Comparison of ENCODE assay signal across 8 mouse cellular contexts in the genomic region with DNA sequence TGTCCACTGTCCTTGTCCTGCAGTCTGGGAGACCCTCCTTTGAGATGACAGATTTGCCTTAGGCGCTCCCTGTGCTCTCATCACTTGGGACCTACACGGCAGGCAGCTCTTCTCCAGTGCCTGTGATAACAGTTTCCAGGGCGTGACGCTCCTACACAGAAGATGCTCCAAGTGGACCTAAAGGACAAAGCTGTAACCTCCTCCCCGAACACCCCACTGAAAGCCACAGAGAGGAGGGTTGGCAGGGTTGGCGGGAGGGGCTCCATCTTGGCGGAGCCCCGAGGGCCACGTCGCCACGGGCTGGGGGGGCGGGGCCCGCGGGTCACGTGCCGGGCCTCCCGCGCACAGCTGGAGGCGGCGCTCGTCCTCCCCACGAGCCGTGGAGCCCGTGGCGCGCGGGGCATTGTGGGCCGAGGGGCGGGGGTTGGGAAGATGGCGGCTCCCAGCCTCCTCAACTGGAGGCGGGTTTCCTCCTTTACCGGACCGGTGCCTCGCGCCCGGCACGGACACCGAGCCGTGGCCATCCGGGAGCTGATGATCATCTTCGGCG. TPM values are rescaled to one million over a fixed set of nuclear protein-coding genes. Genes with fewer than 3 reads are reported as not detected.
DNase-seq lines count a peak whose midpoint lies in the region; ATAC-seq and TF ChIP-seq lines count a peak whose summit lies in the region.

No protein-coding gene starts in this region.

- peak; percentile 87 for ATAC-seq in embryonic facial prominence, embryonic 12.5 days (ENCODE audit: insufficient number of reproducible peaks, insufficient read depth, low FRiP score, low TSS enrichment)
- peak; percentile 94 for ATAC-seq in limb, embryonic 13.5 days (ENCODE audit: low FRiP score, low read depth)
- peak; percentile 97 for ATAC-seq in midbrain, embryonic 15.5 days (replicated peaks)

- H3K27ac ChIP-seq in embryonic facial prominence, embryonic 12.5 days: peak overlapping the region; percentile 76
- peak overlapping the region; percentile 24; the same call in 1 of the 2 replicates for H3K27ac ChIP-seq in kidney, adult 2 months (ENCODE audit: insufficient read depth, low read depth, low read length)
- H3K27ac ChIP-seq in limb, embryonic 13.5 days: peak overlapping the region; percentile 67; the same call in 1 of the 2 replicates
- H3K27ac ChIP-seq in midbrain, embryonic 15.5 days: peak overlapping the region; percentile 90

- peaks cover 13% of the 10 kb centered on the region for H3K4me1 ChIP-seq in embryonic facial prominence, embryonic 12.5 days
- H3K4me1 ChIP-seq in kidney, adult 2 months (ENCODE audit: control insufficient read depth, insufficient read depth, low read length): 0 out of 2 replicates have a peak, but pooled peaks cover 5% of the 10 kb centered on the region
- peaks cover 16% of the 10 kb centered on the region for H3K4me1 ChIP-seq in limb, embryonic 13.5 days
- H3K4me1 ChIP-seq in midbrain, embryonic 15.5 days: peaks cover 16% of the 10 kb centered on the region

- peak; percentile 22 for TF ChIP-seq POLR2A in kidney, adult 2 months (IDR thresholded peaks at IDR 0.05; ENCODE audit: low read depth, low read length)

- no peaks in the 10 kb centered on the region for H3K27me3 ChIP-seq in embryonic facial prominence, embryonic 12.5 days
- H3K27me3 ChIP-seq in kidney, adult 2 months (replicated peaks; ENCODE audit: control insufficient read depth, insufficient read depth, low read length): no peaks in the 10 kb centered on the region
- no peaks in the 10 kb centered on the region for H3K27me3 ChIP-seq in limb, embryonic 13.5 days
- H3K27me3 ChIP-seq in midbrain, embryonic 15.5 days (replicated peaks): no peaks in the 10 kb centered on the region

- H3K9ac ChIP-seq in embryonic facial prominence, embryonic 12.5 days: peak overlapping the region; percentile 77
- H3K9ac ChIP-seq in limb, embryonic 13.5 days: peak overlapping the region; percentile 87
- peak overlapping the region; percentile 86 for H3K9ac ChIP-seq in midbrain, embryonic 15.5 days

- under 1% methylated on average over 42 of the region's 42 CpGs for WGBS in embryonic facial prominence, embryonic 12.5 days
- WGBS in kidney, adult 2 months: 2% methylated on average over 42 of the region's 42 CpGs
- WGBS in limb, embryonic 13.5 days: under 1% methylated on average over 40 of the region's 42 CpGs
- under 1% methylated on average over 42 of the region's 42 CpGs for WGBS in midbrain, embryonic 15.5 days

- H3K4me3 ChIP-seq in embryonic facial prominence, embryonic 12.5 days: peak overlapping the region; percentile 82
- H3K4me3 ChIP-seq in kidney, adult 2 months (ENCODE audit: insufficient read depth, low read depth, low read length): peak overlapping the region; percentile 86
- H3K4me3 ChIP-seq in limb, embryonic 13.5 days: peak overlapping the region; percentile 95
- H3K4me3 ChIP-seq in midbrain, embryonic 15.5 days: peak overlapping the region; percentile 95

- DNase-seq in 416B (ENCODE audit: low read depth): peak; percentile 71
- peak; percentile 95 to 98 for DNase-seq in adrenal gland, postnatal 36 days
- peak; percentile 92 to 94 for DNase-seq in heart, adult 18-20 months
- DNase-seq in kidney, adult 2 months: peak; percentile 92
- peak; percentile 82 to 92 for DNase-seq in spleen, adult 18-20 months

- peaks cover 6% of the 10 kb centered on the region; the same call in 1 of the 2 replicates for H3K36me3 ChIP-seq in embryonic facial prominence, embryonic 12.5 days
- no peaks in the 10 kb centered on the region for H3K36me3 ChIP-seq in kidney, adult 2 months (ENCODE audit: control insufficient read depth, insufficient read depth, low read length)
- H3K36me3 ChIP-seq in limb, embryonic 13.5 days: peaks cover 13% of the 10 kb centered on the region
- no peaks in the 10 kb centered on the region for H3K36me3 ChIP-seq in midbrain, embryonic 15.5 days (replicated peaks)

- peak overlapping the region; percentile 92 for H3K4me2 ChIP-seq in embryonic facial prominence, embryonic 12.5 days (replicated peaks)
- H3K4me2 ChIP-seq in limb, embryonic 13.5 days (replicated peaks): peak overlapping the region; percentile 85
- peak overlapping the region; percentile 82 for H3K4me2 ChIP-seq in midbrain, embryonic 15.5 days

- no peaks in the 10 kb centered on the region for H3K9me3 ChIP-seq in embryonic facial prominence, embryonic 12.5 days
- no peaks in the 10 kb centered on the region for H3K9me3 ChIP-seq in limb, embryonic 13.5 days
- no peaks in the 10 kb centered on the region for H3K9me3 ChIP-seq in midbrain, embryonic 15.5 days

- TF ChIP-seq CTCF in kidney, adult 2 months (conservative IDR thresholded peaks at IDR 0.05; ENCODE audit: insufficient read depth, insufficient read length, low read depth, low read length): no peak

RNA-seq across cellular contexts. Expression of a gene that starts 2.8 kb away (rescaled TPM):
- total RNA-seq in adrenal gland, postnatal 36 days (2021): 10 to 100 TPM; 28.5 to 32.5 TPM
- 45.6 and 49.0 TPM in 2 replicates for polyA plus RNA-seq in embryonic facial prominence, embryonic 12.5 days (2016; fragmentation: Nextera tagmentation; extraction: Ambion mirVana)
- total RNA-seq in heart, adult 18-20 months (2021): 10 to 100 TPM; 29.9 to 32.3 TPM
- 7.6 and 8.1 TPM in 2 replicates for polyA plus RNA-seq in kidney, adult 2 months (2012; rRNA removed)
- polyA plus RNA-seq in limb, embryonic 13.5 days (2015; fragmentation: Nextera tagmentation; extraction: Ambion mirVana): 51.4 and 51.9 TPM in 2 replicates
- 40.5 and 45.8 TPM in 2 replicates for polyA plus RNA-seq in midbrain, embryonic 15.5 days (2015; fragmentation: Nextera tagmentation; extraction: Ambion mirVana)

RNA-seq across cellular contexts. Expression of a gene that starts 8.3 kb away (rescaled TPM):
- total RNA-seq in adrenal gland, postnatal 36 days (2021): 1 to 10 TPM; 1.7 to 2.4 TPM
- polyA plus RNA-seq in embryonic facial prominence, embryonic 12.5 days (2016; fragmentation: Nextera tagmentation; extraction: Ambion mirVana): 12.2 and 13.4 TPM in 2 replicates
- total RNA-seq in heart, adult 18-20 months (2021): 1 to 10 TPM; 2.1 to 3.0 TPM
- 0.94 and 2.4 TPM in 2 replicates for polyA plus RNA-seq in kidney, adult 2 months (2012; rRNA removed)
- 14.0 and 15.0 TPM in 2 replicates for polyA plus RNA-seq in limb, embryonic 13.5 days (2015; fragmentation: Nextera tagmentation; extraction: Ambion mirVana)
- 1.4 and 1.6 TPM in 2 replicates for polyA plus RNA-seq in midbrain, embryonic 15.5 days (2015; fragmentation: Nextera tagmentation; extraction: Ambion mirVana)

Comparison
In these comparisons a context has a peak if more than half of its experiments do, and no peak if none do; other contexts are left out.
1. Peak in every context shown above with its lines: DNase-seq, ATAC-seq, H3K4me3 ChIP-seq and H3K27ac ChIP-seq.
2. H3K27ac ChIP-seq: peak in every context shown above with its lines; median percentile 90 in midbrain, embryonic 15.5 days; 76 in embryonic facial prominence, embryonic 12.5 days; 67 in limb, embryonic 13.5 days; 24 in kidney, adult 2 months.